Mouse (Mus musculus) liver, postnatal 0 days (tissue): ENCODE results near the gene Zfp687. TPM values are rescaled to one million over a fixed set of nuclear protein-coding genes. Genes with fewer than 3 reads are reported as not detected.

Experiments used
- ATAC-seq: fragments of 200-750 bp; cut with Nextera tagmentation; 2 replicates; pipeline ENCODE4 v1.8.0; 2017; ENCODE audit warnings: mild to moderate bottlenecking, moderate library complexity
- DNase-seq: peaks from one replicate; pipeline ENCODE4 v3.0.0-alpha.2; 2016
- H3K27ac ChIP-seq: fragments of 300-500 bp; sonication (generic); 2 replicates; pipeline ENCODE4 v1.5.1; 2014; ENCODE audit warnings: antibody characterized with exemption, moderate library complexity, mild to moderate bottlenecking, low read depth
- H3K27me3 ChIP-seq: fragments of 300-500 bp; sonication (generic); 2 replicates; pipeline ENCODE4 v1.6.1; 2014; ENCODE audit warnings: low read length, control low read depth, mixed read lengths; ENCODE audit not compliant: insufficient read depth
- H3K36me3 ChIP-seq: fragments of 300-500 bp; sonication (generic); replicated peaks from 2 replicates; pipeline ENCODE4 v1.6.1; 2014; ENCODE audit warnings: mild to moderate bottlenecking, control low read depth, low read length, moderate library complexity, mixed read lengths; ENCODE audit not compliant: insufficient read depth
- H3K4me1 ChIP-seq: fragments of 300-500 bp; sonication (generic); 2 replicates; pipeline ENCODE4 v1.6.1; 2014; ENCODE audit warnings: antibody characterized with exemption, mild to moderate bottlenecking, control low read depth; ENCODE audit not compliant: insufficient read depth
- H3K4me2 ChIP-seq: fragments of 300-500 bp; sonication (generic); 2 replicates; pipeline ENCODE4 v1.6.1; 2014; ENCODE audit warnings: low read depth, mild to moderate bottlenecking, low read length, moderate library complexity, mixed read lengths
- H3K4me3 ChIP-seq: fragments of 300-500 bp; sonication (generic); 2 replicates; pipeline ENCODE4 v1.5.1; 2014; ENCODE audit warnings: low read depth, low read length
- H3K9ac ChIP-seq: fragments of 300-500 bp; sonication (generic); replicated peaks from 2 replicates; pipeline ENCODE4 v1.6.1; 2014; ENCODE audit warnings: mild to moderate bottlenecking, moderate library complexity
- H3K9me3 ChIP-seq: fragments of 300-500 bp; sonication (generic); 2 replicates; pipeline ENCODE4 v1.6.1; 2016; ENCODE audit warnings: mild to moderate bottlenecking, control low read depth, low read length, mixed read lengths
- CTCF ChIP-seq: sonication (generic); IDR thresholded peaks from 2 replicates; pipeline ENCODE4 v1.5.1; 2016; ENCODE audit warnings: antibody characterized with exemption, low read depth
- EP300 ChIP-seq: IDR thresholded peaks from 2 replicates; pipeline ENCODE4 v1.6.1; 2016; ENCODE audit warnings: antibody characterized with exemption, low read depth, mild to moderate bottlenecking
- WGBS: fragments of 180-500 bp; shearing (Covaris S2); extraction: QIAGEN DNeasy Blood & Tissue Kit; methylation state at CpG from one replicate; pipeline ENCODE4 v1.1.7; 2014; ENCODE audit not compliant: insufficient replicate concordance; 5-methylcytosine and 5-hydroxymethylcytosine counted together
- polyA plus RNA-seq: library from polyadenylated mRNA; unstranded; fragments of >200 nt; fragmentation: Nextera tagmentation; extraction: Ambion mirVana; gene quantifications from 2 replicates; pipeline ENCODE4 v1.2.1, GENCODE M21; 2015

The Zfp687 gene
- polyA plus RNA-seq, 1 experiment from 2014 or later, result 5.3 TPM

DNA sequence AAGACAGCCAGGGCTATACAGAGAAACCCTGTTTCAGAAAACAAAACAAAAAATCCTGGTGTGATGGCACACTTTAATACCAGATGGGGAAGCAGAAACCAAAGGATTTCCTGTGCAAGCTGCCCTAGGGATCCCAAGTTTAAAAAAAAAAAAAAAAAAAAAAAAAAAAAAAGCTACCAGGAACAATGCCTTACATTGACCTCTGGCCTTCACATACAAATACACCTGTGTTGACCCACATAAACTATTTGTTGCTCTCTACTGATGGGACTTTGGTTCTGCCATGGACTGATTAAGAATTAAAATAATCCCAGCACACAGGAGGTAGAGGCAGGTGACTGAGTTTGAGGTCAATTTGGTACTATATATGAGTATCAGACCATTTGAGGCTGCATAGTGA lies 12.0 kb downstream of the Zfp687 start:
- Histone ChIP-seq H3K27ac (no peak overlapping the region), H3K4me2 (no peak overlapping the region), H3K4me3 (no peak overlapping the region), H3K4me1 (no peaks in the 10 kb centered on the region), H3K36me3 (peaks cover 75% of the 10 kb centered on the region), H3K27me3 (no peaks in the 10 kb centered on the region), H3K9me3 (no peaks in the 10 kb centered on the region), H3K9ac (no peak overlapping the region)
- ATAC-seq (no peak), DNase-seq (no peak)
- TF ChIP-seq EP300, result no peak
- no peak for TF ChIP-seq CTCF

DNA sequence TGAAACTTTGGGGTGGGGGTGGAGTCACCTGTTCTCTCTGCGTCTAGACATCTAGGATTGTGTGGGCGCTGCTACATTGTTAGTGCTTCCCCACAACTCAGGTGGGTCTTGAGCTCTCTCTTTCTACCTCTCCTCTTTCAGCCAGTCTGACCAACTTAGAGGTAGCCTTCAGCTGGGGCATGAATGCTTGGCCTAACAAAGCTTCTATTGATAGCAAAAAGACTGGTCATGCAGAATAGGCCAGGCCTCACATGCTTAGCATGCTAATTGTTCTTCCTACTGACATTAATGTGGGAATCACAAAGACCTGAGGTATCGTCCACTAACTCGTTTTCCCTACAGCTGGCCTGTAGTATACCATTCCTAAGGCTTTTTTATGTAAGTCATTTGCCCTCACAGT lies 12.7 kb downstream of the Zfp687 start:
- no peak overlapping the region for H3K27ac ChIP-seq
- H3K4me1 ChIP-seq, result no peaks in the 10 kb centered on the region
- 86% methylated on average over 4 of the region's 4 CpGs for WGBS
- H3K27me3 ChIP-seq, result no peaks in the 10 kb centered on the region
- H3K9me3 ChIP-seq, result no peaks in the 10 kb centered on the region
- ATAC-seq (no peak), DNase-seq (no peak)
- H3K4me3 ChIP-seq, result no peak overlapping the region
- H3K36me3 ChIP-seq, result peaks cover 73% of the 10 kb centered on the region
- no peak for TF ChIP-seq CTCF
- TF ChIP-seq EP300, result no peak
- H3K9ac ChIP-seq, result no peak overlapping the region
- H3K4me2 ChIP-seq, result no peak overlapping the region

DNA sequence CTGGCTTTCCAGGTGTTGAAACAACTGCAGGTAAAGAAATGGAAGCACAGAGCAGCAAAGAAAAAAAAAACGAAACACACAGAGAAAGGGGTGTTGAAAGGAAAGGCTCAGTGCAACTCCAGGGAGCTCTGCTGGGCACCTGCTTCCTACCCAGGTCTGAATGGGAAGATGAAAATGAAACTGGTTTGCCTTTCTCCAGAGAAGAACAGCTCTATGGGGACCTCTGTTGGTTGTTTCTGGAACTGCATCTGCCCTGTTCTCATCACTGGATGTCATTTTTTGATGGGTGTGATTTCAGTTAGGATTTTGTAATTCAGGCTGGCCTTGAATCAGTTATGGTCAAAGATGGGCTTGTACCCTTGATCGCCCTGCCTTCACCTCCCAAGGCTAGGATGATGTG lies 18.3 kb downstream of the Zfp687 start:
- Histone ChIP-seq H3K9ac (no peak overlapping the region), H3K4me2 (no peak overlapping the region; the same call in 1 of the 2 replicates), H3K27ac (no peak overlapping the region), H3K4me1 (0 out of 2 replicates have a peak, but pooled peaks cover 2% of the 10 kb centered on the region), H3K27me3 (no peaks in the 10 kb centered on the region), H3K9me3 (no peaks in the 10 kb centered on the region), H3K36me3 (peaks cover 71% of the 10 kb centered on the region), H3K4me3 (no peak overlapping the region)
- DNase-seq (peak; percentile 88), ATAC-seq (peak; percentile 66)
- TF ChIP-seq EP300 (no peak), CTCF (peak; percentile 97)
- 33% methylated on average over 2 of the region's 2 CpGs for WGBS

DNA sequence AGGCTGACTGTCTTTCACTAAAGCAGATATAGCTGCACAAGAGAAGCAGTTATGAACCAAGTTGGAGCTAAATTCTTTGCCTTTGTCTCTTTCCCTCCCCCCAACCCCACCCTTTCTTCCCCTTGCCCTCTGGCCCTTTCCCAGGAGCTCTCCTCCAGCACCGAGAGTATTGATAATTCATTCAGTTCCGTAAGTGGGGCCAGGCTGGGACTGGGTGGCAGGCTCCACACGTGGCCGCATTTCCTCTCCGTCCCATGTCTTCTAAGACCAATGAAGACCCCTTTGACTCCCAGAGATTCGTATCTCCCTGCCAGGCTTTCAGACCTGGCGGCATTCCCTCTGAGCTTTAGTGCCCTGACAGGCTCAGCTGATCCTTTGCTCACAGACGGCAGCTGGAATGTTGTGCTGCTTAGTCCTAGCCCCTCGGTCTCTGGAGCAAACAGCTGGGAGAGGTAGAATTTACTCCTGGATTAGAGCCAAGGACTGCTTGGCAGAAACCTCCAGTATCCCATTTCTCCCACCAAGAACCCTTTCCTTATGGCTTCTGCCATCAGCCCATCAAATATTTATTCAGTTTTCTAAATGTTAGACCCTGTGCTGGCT lies 26.0 kb downstream of the Zfp687 start:
- Histone ChIP-seq H3K27ac (no peak overlapping the region), H3K9ac (no peak overlapping the region), H3K36me3 (peaks cover 34% of the 10 kb centered on the region)

DNA sequence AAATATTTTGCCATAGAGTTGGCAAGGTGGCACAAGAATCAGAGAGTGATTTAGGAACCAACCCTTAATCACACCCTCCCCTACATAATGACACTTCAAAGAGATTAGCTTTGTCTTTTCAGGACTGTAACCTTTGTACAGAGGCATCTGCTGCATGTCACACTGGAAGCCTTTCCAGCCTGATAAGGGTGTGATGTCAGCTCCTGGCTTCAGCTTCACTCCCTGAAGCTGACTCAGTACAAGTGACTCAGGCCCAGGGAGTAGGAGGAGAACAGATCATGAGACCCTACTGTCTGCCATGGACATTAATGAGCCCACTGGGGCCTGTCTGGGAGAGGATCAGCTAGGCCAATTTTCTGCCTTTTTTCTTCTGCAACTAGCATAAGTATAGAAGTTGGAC lies 27.7 kb downstream of the Zfp687 start:
- no peak overlapping the region for H3K27ac ChIP-seq
- H3K4me3 ChIP-seq, result no peak overlapping the region
- H3K4me2 ChIP-seq, result no peak overlapping the region
- H3K9me3 ChIP-seq, result no peaks in the 10 kb centered on the region
- peak; percentile 41 for DNase-seq
- H3K9ac ChIP-seq, result 0 out of 2 replicates have a peak overlapping the region, but pooled peaks have one; percentile 26
- H3K36me3 ChIP-seq, result peaks cover 31% of the 10 kb centered on the region
- H3K27me3 ChIP-seq, result no peaks in the 10 kb centered on the region
- TF ChIP-seq CTCF (no peak), EP300 (0 out of 2 replicates have a peak, but pooled peaks have one; percentile 10)
- H3K4me1 ChIP-seq, result peaks cover 21% of the 10 kb centered on the region
- ATAC-seq, result peak; percentile 82

More for the DNA sequence above, 26.0 kb downstream of the Zfp687 start:
- no peaks in the 10 kb centered on the region for H3K27me3 ChIP-seq
- WGBS, result 67% methylated on average over 9 of the region's 9 CpGs
- no peak overlapping the region for H3K4me3 ChIP-seq
- DNase-seq (no peak), ATAC-seq (no peak)
- TF ChIP-seq EP300 (no peak), CTCF (no peak)
- no peaks in the 10 kb centered on the region for H3K9me3 ChIP-seq
- H3K4me1 ChIP-seq, result peaks cover 21% of the 10 kb centered on the region
- H3K4me2 ChIP-seq, result no peak overlapping the region

DNA sequence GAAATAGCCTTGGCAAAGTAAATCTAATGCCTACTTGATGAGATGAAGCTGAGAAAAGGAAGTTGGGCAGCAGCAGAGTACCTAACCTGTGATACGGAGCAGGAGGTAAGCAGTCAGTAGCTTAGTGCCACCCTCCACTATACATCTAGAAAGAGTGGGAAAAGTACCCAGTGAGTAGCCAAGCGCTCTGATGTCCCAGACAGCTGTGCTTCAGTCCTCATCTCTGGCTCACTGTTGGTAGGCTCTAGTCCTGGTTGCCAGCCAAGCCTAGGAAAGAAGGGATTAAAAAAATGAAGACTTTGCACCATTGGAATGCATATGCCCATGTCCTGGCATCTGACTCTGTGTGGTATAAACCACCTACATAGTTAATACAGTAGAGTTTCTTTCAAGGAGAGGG lies 29.7 kb downstream of the Zfp687 start:
- no peaks in the 10 kb centered on the region for H3K9me3 ChIP-seq
- 89% methylated on average over 2 of the region's 2 CpGs for WGBS
- H3K4me3 ChIP-seq, result no peak overlapping the region
- DNase-seq (no peak), ATAC-seq (no peak)
- H3K27me3 ChIP-seq, result no peaks in the 10 kb centered on the region
- H3K4me2 ChIP-seq, result no peak overlapping the region
- no peak overlapping the region for H3K27ac ChIP-seq
- peaks cover 21% of the 10 kb centered on the region for H3K4me1 ChIP-seq
- no peak overlapping the region for H3K9ac ChIP-seq
- TF ChIP-seq CTCF, result no peak
- TF ChIP-seq EP300, result no peak
- H3K36me3 ChIP-seq, result peaks cover 46% of the 10 kb centered on the region

DNA sequence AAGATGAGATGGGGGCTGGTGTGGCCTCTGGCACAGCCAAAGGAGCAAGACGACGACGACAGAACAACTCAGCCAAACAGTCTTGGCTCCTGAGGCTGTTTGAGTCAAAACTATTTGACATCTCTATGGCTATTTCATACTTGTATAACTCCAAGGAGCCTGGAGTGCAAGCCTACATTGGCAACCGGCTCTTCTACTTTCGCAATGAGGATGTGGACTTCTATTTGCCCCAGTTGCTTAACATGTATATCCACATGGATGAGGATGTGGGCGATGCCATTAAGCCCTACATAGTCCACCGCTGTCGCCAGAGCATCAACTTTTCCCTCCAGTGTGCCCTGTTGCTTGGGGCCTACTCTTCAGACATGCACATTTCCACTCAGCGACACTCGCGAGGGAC lies 30.9 kb downstream of the Zfp687 start:
- no peak for DNase-seq
- Histone ChIP-seq H3K4me2 (no peak overlapping the region), H3K27ac (no peak overlapping the region), H3K9me3 (no peaks in the 10 kb centered on the region), H3K36me3 (peaks cover 44% of the 10 kb centered on the region), H3K9ac (no peak overlapping the region), H3K4me1 (peaks cover 17% of the 10 kb centered on the region), H3K27me3 (no peaks in the 10 kb centered on the region), H3K4me3 (no peak overlapping the region)
- WGBS, result 80% methylated on average over 11 of the region's 11 CpGs
- ATAC-seq, result no peak
- TF ChIP-seq CTCF (no peak), EP300 (no peak)
